Mouse (Mus musculus) neural tube, embryonic 11.5 days (tissue): ENCODE results near the gene Kcnip2. TPM values are rescaled to one million over a fixed set of nuclear protein-coding genes. Genes with fewer than 3 reads are reported as not detected.
A peak's percentile ranks its signal among the peaks of the same experiment; 100 is the strongest.

ENCODE experiments used
- ATAC-seq: fragments of 200-750 bp; cut with Nextera tagmentation; 2 replicates; pipeline ENCODE4 v1.8.0; 2017; ENCODE audit warnings: moderate number of reproducible peaks, mild to moderate bottlenecking, moderate TSS enrichment, moderate library complexity; ENCODE audit not compliant: insufficient read depth, low FRiP score, low TSS enrichment
- DNase-seq: peaks from one replicate; pipeline ENCODE4 v3.0.0-alpha.2; 2015; ENCODE audit warnings: low spot score
- H3K27ac ChIP-seq: fragments of 300-500 bp; sonication (generic); 2 replicates; pipeline ENCODE4 v1.5.1; 2014; ENCODE audit warnings: low read depth, mild to moderate bottlenecking, low read length
- H3K27me3 ChIP-seq: fragments of 300-500 bp; sonication (generic); 2 replicates; pipeline ENCODE4 v1.6.1; 2014; ENCODE audit warnings: mild to moderate bottlenecking, low read length, mixed read lengths; ENCODE audit not compliant: control insufficient read depth, insufficient read depth
- H3K36me3 ChIP-seq: fragments of 300-500 bp; sonication (generic); 2 replicates; pipeline ENCODE4 v1.6.1; 2014; ENCODE audit warnings: mild to moderate bottlenecking, low read length, moderate library complexity, mixed read lengths; ENCODE audit not compliant: control insufficient read depth, insufficient read depth
- H3K4me1 ChIP-seq: fragments of 300-500 bp; sonication (generic); 2 replicates; pipeline ENCODE4 v1.6.1; 2014; ENCODE audit warnings: low read length, mixed read lengths; ENCODE audit not compliant: control insufficient read depth, insufficient read depth
- H3K4me2 ChIP-seq: fragments of 300-500 bp; sonication (generic); 2 replicates; pipeline ENCODE4 v1.6.1; 2014; ENCODE audit warnings: low read depth, mild to moderate bottlenecking, moderate library complexity
- H3K4me3 ChIP-seq: fragments of 300-500 bp; sonication (generic); 2 replicates; pipeline ENCODE4 v1.5.1; 2014; ENCODE audit warnings: low read depth, low read length
- H3K9ac ChIP-seq: fragments of 300-500 bp; sonication (generic); 2 replicates; pipeline ENCODE4 v1.6.1; 2014; ENCODE audit warnings: mild to moderate bottlenecking, low read length
- H3K9me3 ChIP-seq: fragments of 300-500 bp; sonication (generic); 2 replicates; pipeline ENCODE4 v1.6.1; 2016; ENCODE audit warnings: low read length; ENCODE audit not compliant: control insufficient read depth
- WGBS: fragments of 180-500 bp; shearing (Covaris S2); extraction: QIAGEN DNeasy Blood & Tissue Kit; methylation state at CpG from one replicate; pipeline ENCODE4 v1.1.7; 2014; 5-methylcytosine and 5-hydroxymethylcytosine counted together
- polyA plus RNA-seq: library from polyadenylated mRNA; unstranded; fragments of >200 nt; fragmentation: Nextera tagmentation; extraction: Ambion mirVana; gene quantifications from 2 replicates; pipeline ENCODE4 v1.2.1, GENCODE M21; 2014

Kcnip2 gene
- polyA plus RNA-seq, 1 experiment from 2014 or later, result 4.4 TPM

DNA sequence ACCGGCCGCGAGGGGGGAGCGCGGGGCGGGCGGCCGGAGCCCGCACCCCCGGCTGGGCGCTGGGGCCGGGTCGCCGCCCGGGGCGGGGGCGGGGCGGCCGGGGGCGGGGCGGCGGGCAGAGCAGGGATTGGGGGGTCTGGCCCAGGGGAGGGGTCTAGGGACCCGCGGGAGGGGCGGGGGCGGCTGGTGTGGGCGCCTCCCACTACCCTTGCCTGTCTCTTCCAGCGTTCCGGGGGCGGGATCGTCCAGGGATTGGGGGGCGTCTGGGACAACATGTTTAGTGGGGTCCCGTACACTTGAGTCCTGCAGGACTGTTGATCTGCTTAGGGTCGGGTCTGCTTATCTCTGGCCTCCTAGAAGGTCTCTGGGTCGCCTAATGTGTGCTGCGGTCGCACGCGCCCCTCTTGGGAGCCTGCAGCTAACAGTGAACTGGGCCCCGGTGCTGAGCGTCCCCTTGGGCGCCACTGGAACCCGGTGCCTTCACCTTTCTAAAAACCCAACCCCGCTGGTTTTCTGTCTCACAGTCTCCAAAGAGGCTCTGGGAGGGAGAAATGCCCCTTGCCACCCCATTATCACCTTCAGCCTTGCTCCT lies 72.8 kb downstream of the Kcnip2 start:
- no peak overlapping the region for H3K27ac ChIP-seq
- 2% methylated on average over 20 of the region's 44 CpGs for WGBS
- peak overlapping the region; percentile 35 for H3K4me3 ChIP-seq
- H3K4me2 ChIP-seq, result peak overlapping the region; percentile 61
- H3K27me3 ChIP-seq, result peaks cover 92% of the 10 kb centered on the region
- ATAC-seq (no peak), DNase-seq (no peak)
- no peaks in the 10 kb centered on the region for H3K36me3 ChIP-seq
- no peak overlapping the region for H3K9ac ChIP-seq
- no peaks in the 10 kb centered on the region for H3K9me3 ChIP-seq
- peaks cover 16% of the 10 kb centered on the region for H3K4me1 ChIP-seq

DNA sequence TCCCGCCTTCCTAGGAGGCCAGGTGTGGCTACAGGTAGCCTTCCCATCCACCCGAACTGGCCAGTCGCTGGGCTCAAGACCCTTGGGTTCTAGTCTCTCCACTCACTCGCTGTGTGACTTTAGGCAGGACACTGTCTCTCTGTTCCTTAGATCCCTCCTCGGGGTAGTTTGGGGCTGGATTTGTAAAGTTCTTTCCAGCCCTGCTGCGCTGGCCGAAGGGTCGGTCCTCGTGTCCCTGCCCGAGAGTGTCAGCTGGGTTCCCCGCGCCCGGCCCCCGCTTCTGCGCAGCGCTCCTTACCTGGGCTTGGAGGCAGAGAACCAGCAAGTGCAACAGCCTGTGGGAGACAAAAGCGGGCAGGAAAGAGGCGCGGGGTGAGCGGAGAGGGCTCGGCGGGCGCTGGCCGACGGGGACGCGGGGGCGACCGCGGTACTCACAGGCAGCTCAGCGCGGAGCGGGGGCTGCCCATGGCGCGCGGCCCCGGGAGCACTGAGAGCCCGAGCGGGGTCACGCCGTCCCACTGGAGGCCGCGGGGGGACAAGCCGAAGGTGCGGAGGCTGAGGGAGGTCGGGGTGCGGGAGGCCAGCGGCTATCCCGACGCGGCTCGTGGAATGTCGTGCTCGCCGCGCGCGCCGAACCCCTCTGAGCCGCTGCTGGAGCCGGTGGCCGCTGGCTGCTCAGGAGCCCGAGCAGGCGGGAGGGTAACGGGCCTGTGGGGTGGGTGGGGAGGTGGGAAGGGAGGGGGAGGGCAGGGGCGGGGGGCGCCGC lies 73.5 kb downstream of the Kcnip2 start, which contains the start of gene Fgf8:
TSS of gene Fgf8 (minus strand) at position 698 of the 766 bp plus-strand sequence.
- H3K27ac ChIP-seq, result no peak within 1 kb of the TSS
- peaks cover 99% of the 10 kb centered on the region for H3K27me3 ChIP-seq
- H3K9me3 ChIP-seq, result no peaks in the 10 kb centered on the region
- peaks cover 21% of the 10 kb centered on the region for H3K4me1 ChIP-seq
- peak within 1 kb of the TSS; percentile 61 for H3K4me2 ChIP-seq
- H3K36me3 ChIP-seq, result no peaks in the 10 kb centered on the region
- H3K9ac ChIP-seq, result 0 out of 2 replicates have a peak within 1 kb of the TSS, but pooled peaks have one; percentile 14
- WGBS, result under 1% methylated on average over 54 of the region's 68 CpGs
- no peak for ATAC-seq
- peak within 1 kb of the TSS; percentile 35 for H3K4me3 ChIP-seq
- DNase-seq, result no peak

Other genes with a start within 250 kb of the Kcnip2 start
- gene Fbxw4, start 155.7 kb downstream of the Kcnip2 start, polyA plus RNA-seq, result 4.4 and 5.0 TPM in 2 replicates
- gene Fgf8, start 73.1 kb downstream of the Kcnip2 start, polyA plus RNA-seq, result 0.23 and 0.72 TPM in 2 replicates
- 10.1 and 10.5 TPM in 2 replicates for gene Npm3, start 66.5 kb downstream of the Kcnip2 start, polyA plus RNA-seq
- gene Mgea5, start 32.2 kb downstream of the Kcnip2 start, polyA plus RNA-seq, result 65.8 and 69.7 TPM in 2 replicates
- gene Armh3, start 182.4 kb upstream of the Kcnip2 start, polyA plus RNA-seq, result 16.7 and 17.9 TPM in 2 replicates
- gene Hps6, start 187.4 kb upstream of the Kcnip2 start, polyA plus RNA-seq, result 2.6 and 2.9 TPM in 2 replicates
- 42.2 and 46.1 TPM in 2 replicates for gene Pprc1, start 228.8 kb upstream of the Kcnip2 start, polyA plus RNA-seq
- gene Ldb1, start 229.2 kb upstream of the Kcnip2 start, polyA plus RNA-seq, result 93.0 and 97.9 TPM in 2 replicates